Mouse (Mus musculus) adrenal gland, postnatal 14 days (tissue): Measurements from ENCODE around the gene Gm7534. TPM values are rescaled to one million over a fixed set of nuclear protein-coding genes. Genes with fewer than 3 reads are reported as not detected.

ENCODE experiments used
- DNase-seq: peaks from one replicate; pipeline ENCODE4 v3.0.0; 2021; ENCODE audit warnings: mixed read lengths
- long read RNA-seq, 2 experiments: library from polyadenylated mRNA; stranded (forward); transcript quantifications; one replicate each; pipeline ENCODE4 v2.0.0; 2021
- total RNA-seq: library from RNA; stranded (reverse); gene quantifications from 2 replicates; pipeline ENCODE4 v1.2.3, GENCODE M21; 2021

The Gm7534 gene
- total RNA-seq: not detected in 2 replicates
- long read RNA-seq, experiment 1: 0 reads
- long read RNA-seq, experiment 2: 0 reads

DNA sequence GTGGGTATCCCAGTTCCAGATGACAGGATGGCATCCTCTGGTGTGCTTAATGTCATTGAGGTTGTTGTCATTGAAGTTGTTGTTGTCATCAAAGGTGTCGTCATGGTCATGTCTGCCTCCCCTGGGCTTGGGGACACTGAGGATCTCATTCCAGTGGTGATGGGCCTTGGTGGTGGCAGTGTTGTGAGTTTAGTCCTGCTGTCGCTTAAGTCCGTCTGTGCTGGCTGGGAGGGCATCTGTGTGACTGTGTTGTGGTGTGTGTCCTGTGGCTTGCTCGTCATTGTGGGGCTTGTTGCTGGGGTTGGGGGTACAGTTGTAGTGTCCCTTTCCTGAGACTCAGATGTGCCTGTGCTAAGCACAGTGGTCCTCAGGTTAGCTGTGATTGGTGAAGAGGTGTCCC, at the start of gene Gm7534:
Gene Gm7534 (minus strand): TSS at position 101 of the 400 bp plus-strand sequence.
- DNase-seq: no peak

DNA sequence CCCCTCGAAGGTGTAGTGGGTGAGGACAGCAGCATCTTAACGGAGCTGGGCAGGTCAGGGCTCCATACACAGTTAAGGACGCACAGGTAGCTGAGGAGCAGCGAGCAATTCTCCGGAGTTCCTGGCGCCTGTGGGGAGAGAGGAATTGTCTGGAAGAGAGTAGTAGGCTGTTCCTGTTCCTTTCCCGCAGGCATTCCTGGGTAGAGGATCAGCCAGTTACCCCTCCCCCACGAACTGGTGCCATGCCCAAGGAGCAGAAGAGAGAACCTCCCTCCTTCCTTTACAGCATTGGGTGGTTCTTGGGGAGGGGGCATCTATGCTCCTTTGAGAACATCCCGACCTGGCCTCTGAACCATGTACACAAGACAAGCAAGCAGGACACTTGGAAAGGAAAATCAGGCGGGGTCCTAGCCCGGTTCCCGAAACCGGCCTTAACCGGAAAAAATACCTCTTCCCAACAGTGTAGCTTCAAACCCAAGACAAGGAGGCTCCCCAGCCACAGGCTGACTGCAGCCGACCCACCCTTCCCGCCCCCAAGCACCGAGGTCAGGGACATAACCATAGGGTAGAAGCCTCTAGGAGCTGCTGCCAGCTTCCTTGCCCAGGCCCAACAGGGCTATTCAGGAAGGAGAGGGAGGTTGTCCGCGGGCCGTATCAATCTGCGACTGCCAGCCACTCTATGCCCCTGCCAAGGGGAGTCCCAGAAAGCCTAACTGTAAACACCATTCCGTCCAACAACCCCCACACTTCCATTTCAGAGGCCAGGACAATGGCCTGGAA, 49.5 kb upstream of the Gm7534 start:
- peak; percentile 76 for DNase-seq

DNA sequence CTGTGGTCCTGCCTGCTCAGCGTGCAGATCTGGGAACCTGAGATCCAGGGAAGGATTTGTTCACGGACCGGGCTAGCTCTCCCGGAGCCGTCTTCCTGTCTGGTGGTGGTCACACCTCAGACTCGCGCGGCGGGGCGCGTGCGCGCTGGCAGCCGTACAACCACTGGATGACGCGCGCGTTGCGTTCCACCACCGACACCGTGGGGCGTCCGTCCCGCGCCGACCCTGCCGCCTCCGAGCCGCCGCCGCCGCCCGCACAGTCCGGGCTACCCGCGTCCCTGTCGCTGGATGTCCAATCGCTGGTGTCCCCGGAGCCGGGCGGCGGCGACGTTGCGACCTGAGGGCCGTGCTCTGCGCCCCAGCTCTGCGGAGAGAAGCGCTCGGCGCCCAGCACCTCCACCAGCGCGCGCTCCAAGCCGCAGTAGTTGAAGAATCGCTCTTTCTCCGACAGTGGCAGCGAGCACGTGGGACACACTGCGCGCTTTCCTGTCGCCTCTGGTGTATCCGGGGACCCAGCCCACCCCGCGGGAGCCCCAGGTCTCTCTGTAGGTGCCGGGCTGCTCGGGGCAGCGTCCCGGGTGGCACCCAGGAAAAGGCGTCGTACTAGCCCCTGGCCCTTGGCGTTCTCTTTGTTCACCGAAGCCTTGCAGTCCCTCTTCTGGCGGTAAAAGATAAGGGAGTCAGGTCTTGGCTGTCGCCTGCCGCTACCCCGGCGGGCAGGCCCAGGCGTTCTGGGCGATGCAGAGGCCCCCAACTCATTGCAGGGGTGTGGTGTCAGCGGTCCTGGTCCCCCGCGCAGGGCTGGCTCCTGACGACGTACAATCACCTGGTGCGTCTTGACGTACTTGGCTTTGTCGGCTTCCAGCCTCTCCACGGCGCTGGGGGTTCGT, 48.7 kb upstream of the Gm7534 start:
- DNase-seq: peak; percentile 55

DNA sequence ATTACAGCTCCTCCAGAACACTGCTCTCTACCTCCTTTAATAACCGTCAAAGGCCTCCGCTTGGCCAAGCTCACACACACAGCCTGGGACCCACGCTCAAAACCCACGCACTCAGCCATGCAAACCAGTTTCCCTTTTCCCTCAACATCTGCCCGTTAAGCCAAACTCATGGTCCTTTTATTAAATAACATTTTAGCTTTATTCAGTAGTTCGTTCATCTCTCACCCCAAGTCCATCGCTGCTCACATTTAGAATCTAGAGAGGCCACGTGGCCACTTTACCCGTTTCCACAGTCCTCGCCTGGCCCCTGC, 48.1 kb upstream of the Gm7534 start:
- no peak for DNase-seq

DNA sequence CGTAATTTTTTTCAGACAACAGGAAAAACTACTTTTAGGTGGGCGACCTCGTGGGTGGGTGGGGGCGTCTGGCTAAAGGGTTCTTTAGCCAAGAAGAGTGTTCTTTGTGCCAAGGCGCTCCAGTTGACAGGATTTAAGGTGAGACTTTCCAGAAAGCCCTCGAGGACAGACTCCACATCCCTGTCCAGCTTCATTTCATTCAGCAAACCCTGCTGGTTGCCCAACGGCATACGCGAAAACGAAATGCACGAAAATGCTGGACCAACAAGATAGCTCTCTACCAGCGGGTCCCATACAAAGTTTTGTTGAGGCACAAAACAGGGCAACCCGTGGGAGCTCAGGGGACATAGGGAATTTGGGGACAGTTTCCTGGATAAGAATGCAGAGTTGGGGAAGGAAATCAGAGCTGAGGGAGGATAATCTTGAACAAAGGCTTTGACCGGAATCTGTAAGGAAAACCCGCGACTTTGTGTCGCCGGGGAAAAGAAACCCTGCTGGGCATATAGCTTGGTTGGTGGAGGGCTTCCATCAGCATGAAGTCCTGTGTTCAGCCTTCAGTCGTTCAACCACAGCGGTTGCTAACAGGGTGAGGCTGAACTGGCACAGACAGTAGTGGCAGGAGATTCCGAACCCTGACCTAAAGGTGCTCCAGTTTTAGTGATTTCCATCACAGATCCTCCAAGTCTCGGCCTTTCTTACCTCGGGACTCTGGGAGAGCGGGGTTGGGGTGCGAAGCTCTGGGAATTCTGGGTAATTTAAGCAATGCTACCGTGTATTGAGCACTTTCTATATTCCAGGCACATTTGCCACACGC, 47.5 kb upstream of the Gm7534 start:
- DNase-seq: no peak

DNA sequence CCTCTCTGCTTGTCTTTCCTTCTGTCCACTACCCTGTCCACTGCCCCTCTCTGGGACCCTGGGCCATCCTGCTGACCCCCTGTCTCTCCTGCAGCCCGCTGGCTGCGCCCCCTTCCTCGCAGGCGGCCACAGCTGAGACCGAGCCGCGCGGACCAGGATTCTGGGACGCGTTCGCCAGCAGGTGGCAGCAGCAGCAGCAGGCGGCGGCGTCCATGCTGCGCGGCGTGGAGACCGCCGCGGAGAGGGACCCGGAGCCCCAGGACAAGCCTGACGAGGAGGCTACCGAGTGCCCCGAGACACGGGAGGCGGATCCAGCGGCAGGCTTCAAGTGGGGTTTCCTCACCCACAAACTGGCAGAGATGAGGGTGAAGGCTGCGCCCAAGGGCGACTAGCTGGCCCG, 46.8 kb upstream of the Gm7534 start:
- peak; percentile 85 for DNase-seq

DNA sequence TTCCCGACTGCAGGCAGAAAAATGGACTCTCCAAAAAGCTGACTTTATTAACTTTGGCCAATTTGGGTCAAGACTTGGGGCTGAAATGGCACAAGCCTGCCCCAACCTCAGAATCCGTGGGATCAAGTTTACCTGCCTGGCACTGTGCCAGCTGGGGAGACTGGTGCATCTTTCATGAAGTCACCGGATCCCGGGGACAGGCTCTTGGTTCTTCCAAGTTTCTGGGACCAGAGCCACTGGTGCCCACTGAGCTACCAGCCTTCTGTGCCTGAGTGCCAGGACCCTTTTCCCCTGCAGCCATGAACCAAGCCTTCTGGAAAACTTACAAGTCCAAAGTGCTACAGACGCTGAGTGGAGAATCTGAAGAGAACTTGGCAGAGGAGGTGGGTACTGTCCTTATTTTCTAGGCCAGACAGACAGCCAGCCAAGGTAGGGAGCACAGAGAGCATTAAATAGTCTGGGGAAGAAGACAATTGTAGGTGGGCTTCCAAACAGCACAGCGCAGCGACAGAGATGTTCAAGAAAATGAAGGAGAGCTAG, 44.0 kb upstream of the Gm7534 start, which contains the start of gene Gm30191:
Gene Gm30191 (plus strand): TSS at position 217 of the 540 bp plus-strand sequence.
- DNase-seq: no peak

DNA sequence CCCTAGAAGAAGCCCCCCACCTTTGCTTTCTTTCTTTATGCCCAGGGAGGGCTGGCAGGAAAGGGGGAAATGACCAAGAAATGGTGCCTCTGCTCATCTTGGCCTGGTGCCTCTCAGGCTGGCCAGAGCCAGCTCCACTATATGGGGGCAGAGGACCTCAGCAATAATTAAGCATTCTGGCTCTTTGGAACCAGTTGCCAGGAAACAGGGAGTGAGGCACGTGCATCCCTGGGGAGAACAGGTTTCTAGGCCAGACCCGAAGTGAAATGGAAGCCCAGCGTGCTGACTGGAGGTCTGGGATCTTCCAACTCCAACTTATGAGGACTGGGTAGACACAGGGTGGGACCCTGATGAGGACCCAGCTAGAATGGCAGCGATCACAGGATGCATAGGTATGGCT, 43.5 kb upstream of the Gm7534 start:
- no peak for DNase-seq

DNA sequence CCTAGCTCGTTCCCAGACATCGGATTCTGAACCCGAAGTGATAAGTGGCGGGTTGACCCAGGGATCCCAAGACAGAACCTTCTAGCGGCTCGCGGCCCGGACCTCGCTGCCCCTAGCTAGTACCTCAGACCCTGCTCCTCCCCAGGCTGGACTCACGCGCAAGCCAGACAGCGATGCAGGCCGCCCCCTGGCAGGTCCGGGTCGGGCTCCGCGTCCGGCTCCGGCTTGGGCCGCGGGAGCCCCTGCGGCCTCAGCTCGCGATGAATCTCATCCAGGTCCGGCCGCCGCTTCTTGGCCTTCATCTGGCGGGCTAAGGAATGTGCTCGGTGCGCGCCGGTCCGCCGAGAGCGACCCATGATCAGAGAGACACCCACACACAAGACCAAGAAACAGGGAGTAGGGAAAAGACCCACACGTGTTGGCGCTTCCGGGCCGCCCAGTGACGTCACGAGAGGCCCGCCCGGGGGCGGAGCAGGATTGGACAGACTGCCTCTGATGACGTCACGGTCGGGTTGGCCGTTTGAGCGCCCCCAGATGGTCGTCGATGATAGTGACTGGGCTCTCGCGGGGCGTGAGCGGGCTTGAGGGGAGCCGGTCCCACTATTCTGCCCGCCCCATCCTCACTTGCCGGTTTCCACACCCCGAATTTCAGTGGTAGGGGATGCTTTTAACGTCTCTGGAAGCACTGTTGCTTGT, 42.5 kb upstream of the Gm7534 start, which contains the start of gene Zfp593:
Gene Zfp593 (minus strand): TSS at position 445 of the 696 bp plus-strand sequence.
- DNase-seq: peak; percentile 98

DNA sequence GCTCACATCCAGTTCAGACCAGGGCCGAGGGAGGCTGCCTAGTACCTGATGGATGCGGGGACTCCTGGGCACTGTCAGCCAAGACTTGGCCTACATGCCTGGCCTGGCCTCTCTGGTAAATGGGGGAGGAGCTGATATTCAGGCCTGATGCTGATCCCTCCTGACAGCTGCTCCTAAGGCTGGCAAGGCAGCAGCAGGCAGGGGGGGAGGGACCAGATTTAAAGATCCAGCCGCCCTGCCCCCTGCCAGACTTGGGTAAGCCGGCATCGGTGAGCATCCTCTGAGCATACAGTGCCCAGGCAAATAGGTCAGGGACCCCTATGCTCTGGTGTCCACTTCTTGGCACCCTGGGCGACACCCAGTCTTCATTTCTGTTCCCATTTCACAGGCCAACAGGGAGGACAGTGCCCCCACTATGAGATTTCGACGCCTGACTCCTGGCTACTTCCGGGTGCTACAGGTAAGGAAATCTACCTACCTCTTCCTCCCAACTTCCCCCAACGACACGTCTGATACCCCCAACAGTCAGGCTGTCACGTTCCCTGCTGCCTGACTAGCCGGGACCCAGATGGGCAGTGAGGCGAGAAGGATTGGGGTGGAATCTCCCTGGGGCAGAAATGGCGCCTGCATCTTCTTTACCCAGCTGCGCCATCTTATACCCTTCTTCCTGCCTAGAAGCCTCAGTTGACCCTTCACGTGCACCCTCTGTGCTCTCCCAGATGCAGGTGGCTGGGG, 40.9 kb upstream of the Gm7534 start, which contains the start of gene E130218I03Rik:
Gene E130218I03Rik (plus strand): TSS at position 147 of the 735 bp plus-strand sequence.
- no peak for DNase-seq

DNA sequence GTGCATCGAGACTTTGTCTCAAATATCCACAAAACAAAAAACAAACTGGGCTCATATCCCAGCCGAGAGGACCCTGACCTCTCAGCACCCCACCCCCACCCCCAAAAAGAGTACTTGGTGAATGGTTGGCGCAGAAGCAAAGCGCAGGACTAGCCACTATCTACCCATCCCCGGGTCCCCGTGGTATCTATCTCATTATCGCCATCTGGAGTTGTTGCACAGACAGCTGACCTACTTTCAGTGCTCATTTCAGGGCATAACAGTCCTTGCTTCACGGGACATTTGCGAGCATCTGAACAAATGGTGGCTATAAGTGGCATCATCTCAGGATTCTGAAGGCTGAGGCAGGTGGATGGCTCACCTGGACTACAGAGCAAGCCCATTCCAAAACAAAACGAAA, 35.9 kb upstream of the Gm7534 start:
- no peak for DNase-seq

DNA sequence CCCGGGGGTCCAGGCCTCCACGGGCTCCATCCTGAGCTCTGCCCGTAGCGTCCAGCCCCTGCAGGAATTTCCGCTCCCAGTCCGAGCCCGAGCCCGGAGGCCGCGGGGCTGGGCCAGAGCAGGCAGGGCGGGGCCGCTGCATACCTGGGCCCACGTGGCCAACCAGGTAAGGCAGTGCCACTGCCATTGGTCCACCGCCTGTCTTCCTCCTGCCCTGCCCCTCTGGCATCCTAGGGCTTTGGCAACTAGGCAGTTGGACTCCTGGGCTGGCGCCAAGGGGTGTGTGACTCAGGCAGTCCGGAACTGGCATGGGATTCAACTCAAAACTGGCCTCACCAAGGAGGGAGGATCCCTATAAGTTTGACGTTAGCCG, 35.5 kb upstream of the Gm7534 start, which contains the start of gene Cnksr1:
Gene Cnksr1 (minus strand): TSS at position 121 of the 373 bp plus-strand sequence.
- DNase-seq: peak; percentile 95

DNA sequence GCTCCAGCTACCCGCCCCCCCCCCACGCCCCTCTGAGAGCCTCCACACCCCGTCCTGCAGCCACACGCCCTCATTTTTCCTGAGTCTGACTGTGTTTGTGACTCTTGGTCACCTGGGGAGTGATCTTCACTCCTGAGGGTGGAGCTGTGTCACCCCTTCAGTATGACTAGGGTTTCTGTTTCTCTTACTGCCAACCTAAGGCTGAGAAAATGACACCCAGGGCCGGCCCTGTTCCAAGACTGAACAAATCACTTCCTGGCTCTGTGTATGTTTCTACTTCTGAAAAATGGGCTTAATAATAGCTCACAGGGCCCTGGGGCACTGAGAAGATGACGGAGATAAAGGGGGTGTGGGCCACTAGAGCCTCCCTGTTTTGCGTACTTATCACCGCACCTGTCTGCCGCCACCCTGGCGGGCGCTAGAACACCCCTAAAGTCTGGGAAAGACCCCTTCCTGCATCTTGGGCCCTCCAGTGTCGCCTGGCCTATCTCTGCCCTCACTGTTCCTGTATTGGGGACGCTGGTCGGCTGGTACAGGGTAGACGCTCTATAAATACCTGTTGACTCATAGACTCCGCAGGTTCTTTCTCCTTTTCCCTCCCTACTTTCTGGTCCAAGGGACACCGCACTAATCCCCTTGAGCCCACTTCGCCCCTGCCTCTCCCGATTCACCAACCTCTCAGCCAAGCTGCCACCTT, 34.9 kb upstream of the Gm7534 start:
- DNase-seq: no peak

DNA sequence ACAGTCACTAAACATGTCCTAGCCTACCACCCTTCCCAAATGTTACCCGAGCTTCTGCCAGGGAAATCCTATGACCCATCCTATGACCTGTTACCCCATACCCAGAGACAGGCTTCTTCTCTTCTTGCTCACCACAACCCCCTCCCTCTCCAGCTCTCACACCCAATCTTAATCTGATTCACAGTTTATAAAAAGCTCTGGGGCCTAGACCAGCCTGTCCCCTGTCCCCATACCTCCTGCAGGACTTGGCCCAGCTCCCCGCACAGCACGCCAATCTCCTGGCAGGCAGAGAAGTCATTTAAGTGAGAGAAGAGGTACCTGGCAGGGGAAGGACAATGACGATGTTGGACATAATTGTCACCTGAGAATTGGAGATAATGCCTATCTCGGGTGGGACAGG, 32.1 kb upstream of the Gm7534 start:
- no peak for DNase-seq

DNA sequence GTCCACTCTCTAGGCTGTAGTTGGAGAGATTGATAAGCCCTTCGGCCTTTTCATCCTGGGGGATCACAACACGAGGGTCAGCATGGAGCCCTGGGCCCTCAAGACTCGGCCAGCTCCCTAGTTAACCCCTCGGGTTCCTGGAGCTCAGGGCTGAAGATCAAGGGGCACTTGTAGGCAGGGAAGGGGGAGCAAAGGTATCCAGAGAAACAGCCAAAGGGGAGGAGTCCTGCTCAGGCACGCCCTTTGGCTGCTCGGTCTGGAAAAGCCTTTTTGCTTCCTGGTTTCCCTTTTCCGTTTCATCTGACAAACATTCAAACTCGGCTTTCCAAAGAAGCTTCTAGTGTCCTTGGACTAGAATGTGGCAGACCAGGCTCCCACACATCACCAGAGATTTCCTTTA, 27.6 kb upstream of the Gm7534 start:
- no peak for DNase-seq

DNA sequence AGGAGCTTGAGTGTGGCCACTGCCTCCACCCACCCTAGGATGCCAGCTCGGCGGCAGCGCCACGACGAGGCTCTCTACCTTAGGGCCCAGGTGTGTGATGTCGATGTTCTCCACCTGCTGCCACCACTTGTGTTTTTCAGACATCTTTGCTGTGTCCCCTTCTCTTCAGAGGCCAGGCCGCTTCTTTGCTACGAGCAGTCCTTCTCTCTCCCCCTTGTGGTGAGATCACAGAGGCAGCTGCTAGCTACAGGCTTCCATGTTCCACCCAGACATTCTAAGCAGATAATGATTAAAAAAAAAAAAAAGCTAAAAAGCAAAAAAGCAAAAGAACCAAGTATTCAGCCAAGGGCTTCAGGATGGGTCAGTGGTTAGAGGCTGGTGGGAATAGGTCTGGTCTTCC, 24.4 kb upstream of the Gm7534 start, which contains the start of gene Catsper4:
Gene Catsper4 (minus strand): TSS at position 190 of the 400 bp plus-strand sequence.
- DNase-seq: no peak

DNA sequence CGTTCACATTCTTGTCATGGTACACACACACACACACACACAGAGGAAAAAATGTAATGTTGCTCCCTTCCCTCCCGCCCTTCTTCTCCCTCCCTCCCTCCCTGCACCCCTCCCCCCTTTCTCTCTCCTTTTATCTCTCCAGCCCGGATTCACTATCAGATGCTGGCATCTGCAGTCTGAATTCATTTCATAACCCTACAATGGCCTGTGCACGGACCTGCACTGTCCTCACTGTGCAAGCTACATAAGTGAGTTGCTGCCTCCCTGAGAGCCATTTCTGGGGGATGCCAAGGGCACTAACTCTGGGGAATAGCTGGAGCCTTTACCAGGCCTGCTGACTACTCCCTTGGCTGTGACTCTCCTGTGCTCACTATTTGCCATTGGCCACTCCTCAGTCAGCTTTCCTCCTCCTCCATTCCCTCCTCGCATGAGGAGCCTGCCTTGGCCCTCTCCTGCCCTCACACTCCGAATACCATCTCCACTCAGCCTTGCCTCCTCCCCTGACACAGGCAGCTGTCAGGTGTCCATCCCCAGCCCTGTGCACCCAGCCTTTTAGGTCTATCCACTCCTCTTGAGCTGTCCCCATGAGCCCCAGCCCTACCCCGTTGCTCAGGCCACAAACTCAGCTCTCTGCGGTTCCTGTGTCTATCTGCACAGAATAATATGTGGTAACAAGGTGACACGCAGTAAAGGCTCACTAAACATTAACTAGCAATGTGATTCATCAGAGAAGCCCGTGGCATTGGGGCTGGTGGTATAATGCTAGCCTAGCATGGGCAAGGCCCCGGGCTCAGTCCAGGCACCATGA, 20.2 kb upstream of the Gm7534 start:
- no peak for DNase-seq

DNA sequence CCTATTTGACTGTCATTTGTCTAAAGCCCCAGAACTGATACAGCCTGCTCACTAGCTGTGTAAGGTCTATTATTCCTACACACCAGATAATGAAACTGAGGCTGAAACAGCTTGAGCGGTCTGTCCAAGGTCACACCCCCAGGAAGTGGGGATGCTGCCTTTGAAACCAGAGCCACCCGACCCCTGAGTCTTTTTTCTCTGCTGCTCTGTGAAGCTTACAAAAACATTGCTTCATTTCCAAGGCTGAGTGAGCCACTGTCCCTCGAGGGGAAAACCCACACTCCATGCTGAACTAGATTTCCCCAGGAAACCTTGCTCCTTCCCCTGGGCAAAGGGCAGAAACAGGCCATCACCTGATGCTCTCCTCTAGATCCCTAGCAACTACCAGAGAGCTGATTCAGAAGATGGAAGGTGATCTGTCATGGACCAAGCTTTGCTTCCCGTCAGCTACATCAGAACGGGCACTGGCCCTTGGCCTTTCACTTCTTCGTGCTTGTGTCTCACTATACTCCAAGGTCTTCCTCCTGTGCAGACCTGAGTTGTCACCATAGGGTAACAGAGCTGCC, 3.8 kb upstream of the Gm7534 start:
- peak; percentile 28 for DNase-seq
